Mouse (Mus musculus) midbrain, embryonic 14.5 days (tissue): Measurements from ENCODE around the gene Dmac2. TPM values are rescaled to one million over a fixed set of nuclear protein-coding genes. Genes with fewer than 3 reads are reported as not detected.

Experiments used
- ATAC-seq: fragments of 200-750 bp; cut with Nextera tagmentation; 2 replicates; pipeline ENCODE4 v1.8.0; 2017; ENCODE audit warnings: moderate number of reproducible peaks, moderate library complexity; ENCODE audit not compliant: low FRiP score, low TSS enrichment
- DNase-seq: peaks from one replicate; pipeline ENCODE4 v3.0.0-alpha.2; 2015
- H3K27ac ChIP-seq: fragments of 300-500 bp; sonication (generic); replicated peaks from 2 replicates; pipeline ENCODE4 v1.5.1; 2014; ENCODE audit warnings: mild to moderate bottlenecking, low read depth, low read length, moderate library complexity
- H3K27me3 ChIP-seq: fragments of 300-500 bp; sonication (generic); 2 replicates; pipeline ENCODE4 v1.6.1; 2014; ENCODE audit warnings: low read length, control low read depth, mixed read lengths; ENCODE audit not compliant: control insufficient read depth, insufficient read depth
- H3K36me3 ChIP-seq: fragments of 300-500 bp; sonication (generic); 2 replicates; pipeline ENCODE4 v1.6.1; 2014; ENCODE audit warnings: low read length, control low read depth; ENCODE audit not compliant: control insufficient read depth, insufficient read depth
- H3K4me1 ChIP-seq: fragments of 300-500 bp; sonication (generic); 2 replicates; pipeline ENCODE4 v1.6.1; 2014; ENCODE audit warnings: mild to moderate bottlenecking, antibody characterized with exemption, low read length, control low read depth; ENCODE audit not compliant: control insufficient read depth, insufficient read depth
- H3K4me2 ChIP-seq: fragments of 300-500 bp; sonication (generic); 2 replicates; pipeline ENCODE4 v1.6.1; 2014; ENCODE audit warnings: mild to moderate bottlenecking, low read length, moderate library complexity
- H3K4me3 ChIP-seq: fragments of 300-500 bp; sonication (generic); replicated peaks from 2 replicates; pipeline ENCODE4 v1.5.1; 2014; ENCODE audit warnings: low read depth, low read length
- H3K9ac ChIP-seq: fragments of 300-500 bp; sonication (generic); replicated peaks from 2 replicates; pipeline ENCODE4 v1.6.1; 2014; ENCODE audit warnings: mild to moderate bottlenecking, low read length, moderate library complexity
- H3K9me3 ChIP-seq: fragments of 300-500 bp; sonication (generic); 2 replicates; pipeline ENCODE4 v1.6.1; 2016; ENCODE audit warnings: low read length, control low read depth, mixed read lengths; ENCODE audit not compliant: control insufficient read depth
- WGBS: fragments of 180-500 bp; shearing (Covaris S2); extraction: QIAGEN DNeasy Blood & Tissue Kit; methylation state at CpG from one replicate; pipeline ENCODE4 v1.1.7; 2014; 5-methylcytosine and 5-hydroxymethylcytosine counted together
- polyA plus RNA-seq: library from polyadenylated mRNA; unstranded; fragments of >200 nt; fragmentation: Nextera tagmentation; extraction: Ambion mirVana; gene quantifications from 2 replicates; pipeline ENCODE4 v1.2.1, GENCODE M21; 2014

The Dmac2 gene
- polyA plus RNA-seq, 1 experiment from 2014 or later = 40.4 TPM

DNA sequence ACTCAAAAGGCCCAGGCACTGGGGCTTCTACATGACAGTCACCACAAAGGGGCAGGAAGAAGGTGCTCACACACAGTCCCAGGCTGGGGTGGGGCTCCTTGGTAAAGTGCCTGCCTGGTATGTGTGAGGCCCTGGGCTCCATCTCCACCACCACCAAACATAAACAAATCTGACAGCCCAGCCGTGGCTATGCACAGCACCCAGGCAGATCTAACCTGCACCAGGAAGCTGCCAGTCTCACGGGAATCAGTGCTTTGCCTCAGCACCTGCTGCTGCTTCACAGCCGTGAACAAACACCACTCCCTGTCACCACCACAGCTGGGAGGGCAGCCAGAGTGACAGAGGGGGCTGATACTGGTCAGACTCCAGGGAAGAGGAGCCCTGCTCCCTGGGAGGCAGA lies 17.2 kb downstream of the Dmac2 start:
- WGBS = 73% methylated on average over 3 of the region's 3 CpGs
- H3K36me3 ChIP-seq = peaks cover 80% of the 10 kb centered on the region

GRCm38 (mm10) chr7:25637099-25637498 lies 17.9 kb downstream of the Dmac2 start:
- H3K4me1 ChIP-seq = no peaks in the 10 kb centered on the region
- no peaks in the 10 kb centered on the region for H3K27me3 ChIP-seq
- no peak for DNase-seq
- H3K27ac ChIP-seq = no peak overlapping the region
- 91% methylated on average over 5 of the region's 5 CpGs for WGBS
- H3K9ac ChIP-seq = no peak overlapping the region
- peaks cover 79% of the 10 kb centered on the region for H3K36me3 ChIP-seq
- no peak overlapping the region for H3K4me3 ChIP-seq
- no peaks in the 10 kb centered on the region for H3K9me3 ChIP-seq
- ATAC-seq = no peak
- H3K4me2 ChIP-seq = no peak overlapping the region

More for the DNA sequence above, 17.2 kb downstream of the Dmac2 start:
- Histone ChIP-seq H3K4me2 (no peak overlapping the region), H3K4me1 (no peaks in the 10 kb centered on the region), H3K9ac (no peak overlapping the region), H3K27me3 (no peaks in the 10 kb centered on the region), H3K4me3 (no peak overlapping the region), H3K27ac (no peak overlapping the region), H3K9me3 (no peaks in the 10 kb centered on the region)
- DNase-seq (no peak), ATAC-seq (no peak)

DNA sequence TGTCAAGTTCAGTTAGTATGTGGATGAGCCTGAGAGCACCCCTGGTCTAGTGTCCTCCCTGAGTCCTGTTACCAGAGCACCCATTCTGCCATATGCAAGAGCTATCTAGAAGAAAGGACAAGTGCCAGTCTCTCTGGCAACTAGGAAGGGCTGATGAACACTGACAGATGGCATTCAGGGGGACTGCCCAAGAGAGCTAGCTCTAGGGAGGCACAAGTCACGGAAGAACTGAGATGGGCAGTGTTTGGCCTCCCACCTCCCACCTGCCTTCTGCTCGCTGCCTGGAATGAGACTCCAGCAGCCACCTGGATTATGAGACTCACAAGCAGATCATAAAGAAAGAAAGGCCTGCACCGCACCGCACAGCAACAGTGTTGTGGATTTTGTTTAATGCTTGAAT lies 20.5 kb downstream of the Dmac2 start:
- no peak overlapping the region for H3K4me3 ChIP-seq
- no peak overlapping the region for H3K27ac ChIP-seq
- H3K36me3 ChIP-seq = peaks cover 59% of the 10 kb centered on the region
- no peaks in the 10 kb centered on the region for H3K4me1 ChIP-seq
- ATAC-seq (no peak), DNase-seq (no peak)
- WGBS = 91% methylated on average over 4 of the region's 4 CpGs
- H3K4me2 ChIP-seq = no peak overlapping the region
- no peaks in the 10 kb centered on the region for H3K9me3 ChIP-seq
- no peak overlapping the region for H3K9ac ChIP-seq
- H3K27me3 ChIP-seq = no peaks in the 10 kb centered on the region

- Histone ChIP-seq H3K9ac (no peak overlapping the region), H3K4me2 (no peak overlapping the region), H3K4me3 (no peak overlapping the region), H3K27me3 (no peaks in the 10 kb centered on the region), H3K36me3 (peaks cover 24% of the 10 kb centered on the region), H3K4me1 (no peaks in the 10 kb centered on the region), H3K27ac (no peak overlapping the region), H3K9me3 (no peaks in the 10 kb centered on the region)
- DNase-seq = no peak
- no peak for ATAC-seq
- WGBS = 84% methylated on average over 10 of the region's 10 CpGs
Measured at GRCm38 (mm10) chr7:25644136-25644535, 24.9 kb downstream of the Dmac2 start.

GRCm38 (mm10) chr7:25644631-25645030 lies 25.4 kb downstream of the Dmac2 start:
- 82% methylated on average over 4 of the region's 4 CpGs for WGBS
- no peak for DNase-seq
- H3K27ac ChIP-seq = no peak overlapping the region
- H3K9ac ChIP-seq = no peak overlapping the region
- H3K4me1 ChIP-seq = no peaks in the 10 kb centered on the region
- no peak overlapping the region for H3K4me3 ChIP-seq
- no peaks in the 10 kb centered on the region for H3K27me3 ChIP-seq
- H3K4me2 ChIP-seq = no peak overlapping the region
- peaks cover 24% of the 10 kb centered on the region for H3K36me3 ChIP-seq
- no peak for ATAC-seq
- no peaks in the 10 kb centered on the region for H3K9me3 ChIP-seq

- no peaks in the 10 kb centered on the region for H3K27me3 ChIP-seq
- no peaks in the 10 kb centered on the region for H3K4me1 ChIP-seq
- H3K9ac ChIP-seq = no peak overlapping the region
- no peaks in the 10 kb centered on the region for H3K9me3 ChIP-seq
- no peak overlapping the region for H3K4me3 ChIP-seq
- H3K27ac ChIP-seq = no peak overlapping the region
- 51% methylated on average over 14 of the region's 14 CpGs for WGBS
- no peak overlapping the region for H3K4me2 ChIP-seq
- no peak for DNase-seq
- H3K36me3 ChIP-seq = peaks cover 20% of the 10 kb centered on the region
- no peak for ATAC-seq
Measured at GRCm38 (mm10) chr7:25645074-25645473, 25.9 kb downstream of the Dmac2 start.

DNA sequence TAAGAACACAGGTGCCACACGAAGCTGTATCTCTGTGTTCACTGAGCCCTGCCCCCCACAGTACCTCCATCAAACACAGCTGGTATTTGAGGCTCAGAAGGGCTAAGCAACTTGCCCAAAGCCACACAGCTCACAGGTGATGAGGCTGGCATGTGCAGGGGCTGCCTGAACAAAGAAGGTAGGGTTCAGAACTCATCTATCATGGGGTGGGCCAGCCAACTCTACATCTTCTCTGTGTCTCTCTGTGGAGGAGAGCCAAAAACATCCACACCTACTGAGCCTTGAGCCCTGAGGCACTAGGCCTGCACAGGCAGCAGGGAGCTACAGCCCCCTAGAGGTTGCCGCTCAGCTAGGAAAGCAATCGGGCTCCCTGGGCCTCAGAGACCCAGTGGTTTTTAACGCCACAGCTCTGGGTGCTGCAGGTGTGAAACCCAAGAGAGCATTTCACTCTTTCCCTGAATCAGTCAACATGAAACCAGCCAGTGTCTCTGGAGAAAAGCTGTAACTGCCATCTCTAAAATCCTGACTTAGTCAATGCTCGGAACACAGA lies 28.4 kb downstream of the Dmac2 start:
- ATAC-seq (no peak), DNase-seq (no peak)
- Histone ChIP-seq H3K4me1 (no peaks in the 10 kb centered on the region), H3K36me3 (0 out of 2 replicates have a peak, but pooled peaks cover 8% of the 10 kb centered on the region), H3K9me3 (no peaks in the 10 kb centered on the region), H3K4me2 (no peak overlapping the region), H3K4me3 (no peak overlapping the region), H3K9ac (no peak overlapping the region), H3K27ac (no peak overlapping the region), H3K27me3 (no peaks in the 10 kb centered on the region)
- WGBS = 54% methylated on average over 5 of the region's 5 CpGs

- Histone ChIP-seq H3K9me3 (no peaks in the 10 kb centered on the region), H3K4me2 (no peak overlapping the region), H3K27ac (no peak overlapping the region), H3K4me3 (no peak overlapping the region), H3K9ac (no peak overlapping the region), H3K4me1 (no peaks in the 10 kb centered on the region), H3K36me3 (0 out of 2 replicates have a peak, but pooled peaks cover 8% of the 10 kb centered on the region), H3K27me3 (no peaks in the 10 kb centered on the region)
- DNase-seq (no peak), ATAC-seq (no peak)
- 82% methylated on average over 5 of the region's 5 CpGs for WGBS
Measured at GRCm38 (mm10) chr7:25649839-25650238, 30.6 kb downstream of the Dmac2 start.

- Histone ChIP-seq H3K27ac (no peak overlapping the region), H3K36me3 (0 out of 2 replicates have a peak, but pooled peaks cover 4% of the 10 kb centered on the region), H3K4me3 (no peak overlapping the region), H3K4me2 (no peak overlapping the region), H3K9ac (no peak overlapping the region), H3K4me1 (0 out of 2 replicates have a peak, but pooled peaks cover under 1% of the 10 kb centered on the region), H3K27me3 (no peaks in the 10 kb centered on the region), H3K9me3 (no peaks in the 10 kb centered on the region)
- ATAC-seq (no peak), DNase-seq (no peak)
- WGBS = 93% methylated on average over 8 of the region's 8 CpGs
Measured at GRCm38 (mm10) chr7:25651281-25651680, 32.1 kb downstream of the Dmac2 start.
